Mouse (Mus musculus): ENCODE results near the gene Cacng8. TPM values are rescaled to one million over a fixed set of nuclear protein-coding genes. Genes with fewer than 3 reads are reported as not detected.

Gene Cacng8
- total RNA-seq, 2 experiments from 2014 or later, result 294 to 302 TPM

- DNase-seq (ENCODE audit: low spot score in 2 of 2), result peak; percentile 47 to 55
These were observed 34.7 kb downstream of the Cacng8 start for GRCm38 (mm10) chr7:3425141-3425540.

- no peak for DNase-seq (ENCODE audit: low spot score in 2 of 2)
These were observed 39.7 kb downstream of the Cacng8 start for GRCm38 (mm10) chr7:3430161-3430560.

- no peak for DNase-seq (ENCODE audit: low spot score in 2 of 2)
These were observed 41.6 kb downstream of the Cacng8 start for GRCm38 (mm10) chr7:3432066-3432465.

- DNase-seq (ENCODE audit: low spot score in 2 of 2), result no peak
These were observed 47.5 kb downstream of the Cacng8 start for GRCm38 (mm10) chr7:3437941-3438340.

- DNase-seq (ENCODE audit: low spot score in 2 of 2), result no peak
These were observed 49.5 kb downstream of the Cacng8 start for GRCm38 (mm10) chr7:3439984-3440383.

GRCm38 (mm10) chr7:3440526-3440925 is 50.0 kb downstream of the Cacng8 start:
- DNase-seq (ENCODE audit: low spot score in 2 of 2), result no peak

- DNase-seq (ENCODE audit: low spot score in 2 of 2), result no peak
These were observed 52.1 kb downstream of the Cacng8 start for GRCm38 (mm10) chr7:3442476-3443062.

GRCm38 (mm10) chr7:3444678-3445077 is 54.2 kb downstream of the Cacng8 start:
- no peak for DNase-seq (ENCODE audit: low spot score in 2 of 2)

- no peak for DNase-seq (ENCODE audit: low spot score in 2 of 2)
These were observed 56.1 kb downstream of the Cacng8 start for GRCm38 (mm10) chr7:3446584-3446983.

GRCm38 (mm10) chr7:3447026-3447425 is 56.5 kb downstream of the Cacng8 start:
- DNase-seq (ENCODE audit: low spot score in 2 of 2), result no peak

GRCm38 (mm10) chr7:3448737-3449454 is 58.4 kb downstream of the Cacng8 start:
- peak; percentile 92 to 94 for DNase-seq (ENCODE audit: low spot score in 2 of 2)

- DNase-seq (ENCODE audit: low spot score in 2 of 2), result no peak
These were observed 60.2 kb downstream of the Cacng8 start for GRCm38 (mm10) chr7:3450671-3451070.

- no peak for DNase-seq (ENCODE audit: low spot score in 2 of 2)
These were observed 60.7 kb downstream of the Cacng8 start for GRCm38 (mm10) chr7:3451161-3451560.

- DNase-seq (ENCODE audit: low spot score in 2 of 2), result no peak
These were observed 62.5 kb downstream of the Cacng8 start for GRCm38 (mm10) chr7:3452821-3453485.

GRCm38 (mm10) chr7:3453486-3454183 is 63.2 kb downstream of the Cacng8 start:
- no peak for DNase-seq (ENCODE audit: low spot score in 2 of 2)

- DNase-seq (ENCODE audit: low spot score in 2 of 2), result no peak
These were observed 66.8 kb downstream of the Cacng8 start for GRCm38 (mm10) chr7:3457111-3457840.

GRCm38 (mm10) chr7:3457841-3458217 is 67.3 kb downstream of the Cacng8 start:
- DNase-seq (ENCODE audit: low spot score in 2 of 2), result no peak

GRCm38 (mm10) chr7:3460261-3460660 is 69.8 kb downstream of the Cacng8 start:
- DNase-seq (ENCODE audit: low spot score in 2 of 2), result no peak

GRCm38 (mm10) chr7:3463306-3463705 is 72.8 kb downstream of the Cacng8 start:
- no peak for DNase-seq (ENCODE audit: low spot score in 2 of 2)

Data from layer of hippocampus, postnatal 10 days (tissue).